Mouse (Mus musculus): ENCODE measurements around the gene Ifitm2.

- TF ChIP-seq CTCF (IDR thresholded peaks at IDR 0.05; ENCODE audit: borderline replicate concordance, insufficient read depth, low read depth, low read length) (no peak), POLR2A (IDR thresholded peaks at IDR 0.05; ENCODE audit: borderline replicate concordance, insufficient read depth, low read length) (no peak)
These were observed 4.7 kb downstream of the Ifitm2 start for GRCm38 (mm10) chr7:140951051-140951450.
